Mouse (Mus musculus): Measurements from ENCODE around the gene Sgms2. TPM values are rescaled to one million over a fixed set of nuclear protein-coding genes. Genes with fewer than 3 reads are reported as not detected.

Gene Sgms2
- polyA plus RNA-seq, 1 experiment, result 3.4 TPM

DNA sequence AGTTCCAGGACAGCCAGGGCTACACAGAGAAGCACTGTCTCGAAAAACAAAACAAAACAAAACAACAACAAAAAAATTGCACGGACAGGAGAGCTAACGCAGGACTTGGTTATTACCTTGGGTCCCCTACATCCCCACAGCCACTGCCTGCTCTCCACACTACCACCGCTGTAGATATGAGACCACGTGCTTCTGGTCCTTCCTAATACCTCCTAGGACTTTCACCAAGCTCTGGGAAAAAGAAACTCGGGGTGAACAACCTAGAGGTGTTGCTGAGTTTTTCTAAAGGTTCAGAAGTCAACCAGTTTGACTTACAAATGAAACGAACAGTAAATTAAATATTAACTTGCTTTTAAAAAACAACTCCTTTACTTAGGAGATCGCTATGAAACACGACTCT, 2.8 kb downstream of the Sgms2 start:
- no peak for DNase-seq (ENCODE audit: low spot score)

DNA sequence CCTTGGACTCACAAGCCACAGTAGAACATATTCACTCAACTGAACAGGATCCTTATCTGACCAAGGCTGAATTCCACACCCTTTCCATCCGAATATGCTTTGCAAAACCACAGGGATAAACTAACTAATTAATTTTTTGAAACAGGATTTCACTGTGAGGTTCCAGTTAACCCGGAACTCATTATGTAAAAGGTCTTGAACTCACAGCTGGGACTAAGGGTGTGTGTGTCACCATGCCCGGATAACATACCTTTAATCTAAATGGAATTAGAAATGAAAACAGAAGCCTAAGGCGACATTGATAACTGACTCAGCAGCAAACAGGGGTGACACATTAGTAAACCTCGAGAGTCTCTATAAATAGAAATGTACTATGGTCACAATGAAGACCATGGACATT, 5.8 kb downstream of the Sgms2 start:
- DNase-seq (ENCODE audit: low spot score), result no peak

DNA sequence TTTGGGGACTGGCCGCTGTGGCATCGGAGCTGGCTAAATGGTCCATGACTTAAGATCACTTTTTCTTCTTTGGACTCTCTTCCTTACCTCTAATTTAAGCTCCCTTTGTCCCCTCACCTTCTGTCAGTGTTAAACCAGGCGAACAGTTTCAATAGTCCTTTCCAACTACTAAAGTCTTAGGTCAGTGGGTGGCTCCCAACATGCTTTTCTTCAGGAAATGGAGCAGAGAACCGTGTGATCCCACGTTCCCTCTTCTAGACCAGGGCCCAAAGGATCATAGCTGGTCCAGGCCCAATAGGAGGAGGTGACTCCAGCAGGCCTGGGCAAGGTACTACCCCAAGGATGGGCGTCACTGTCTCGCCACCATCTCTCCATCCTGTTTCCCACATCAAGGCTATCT, 7.6 kb downstream of the Sgms2 start:
- DNase-seq (ENCODE audit: low spot score), result no peak

DNA sequence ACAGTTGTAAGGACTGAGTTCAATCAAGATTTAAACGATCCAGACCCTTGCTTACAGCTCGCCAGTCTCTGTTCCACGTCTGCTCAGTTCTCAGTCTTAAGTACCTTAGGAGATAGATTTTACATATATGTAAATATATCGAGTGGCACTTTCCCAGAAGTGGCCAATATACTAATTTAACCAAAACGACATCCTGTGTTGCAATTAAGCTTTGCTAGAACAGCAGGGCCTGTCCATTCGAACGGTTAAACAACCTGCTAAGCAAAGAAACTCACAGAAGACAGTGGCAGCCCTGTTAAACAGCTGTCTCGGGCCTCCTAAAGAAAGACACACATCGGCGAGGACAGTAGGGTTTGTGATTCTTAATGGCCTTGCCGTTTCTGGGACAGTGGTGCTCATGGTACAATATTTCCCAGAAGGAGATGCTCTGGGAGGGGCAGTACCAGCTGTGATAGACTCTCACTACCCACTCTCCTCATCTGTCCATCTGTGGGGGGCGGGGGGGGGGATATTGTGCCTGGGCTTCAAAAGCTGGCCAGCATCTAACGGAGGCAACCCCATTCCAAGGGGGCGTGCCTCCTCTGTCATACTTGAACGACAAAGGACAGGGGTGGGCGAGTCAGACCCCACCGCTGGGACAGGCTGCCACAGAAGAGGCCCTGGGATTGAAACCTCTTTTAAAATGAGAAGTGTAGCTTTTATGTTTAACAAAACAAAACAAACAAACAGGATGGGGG, 9.1 kb downstream of the Sgms2 start:
- DNase-seq (ENCODE audit: low spot score), result no peak

DNA sequence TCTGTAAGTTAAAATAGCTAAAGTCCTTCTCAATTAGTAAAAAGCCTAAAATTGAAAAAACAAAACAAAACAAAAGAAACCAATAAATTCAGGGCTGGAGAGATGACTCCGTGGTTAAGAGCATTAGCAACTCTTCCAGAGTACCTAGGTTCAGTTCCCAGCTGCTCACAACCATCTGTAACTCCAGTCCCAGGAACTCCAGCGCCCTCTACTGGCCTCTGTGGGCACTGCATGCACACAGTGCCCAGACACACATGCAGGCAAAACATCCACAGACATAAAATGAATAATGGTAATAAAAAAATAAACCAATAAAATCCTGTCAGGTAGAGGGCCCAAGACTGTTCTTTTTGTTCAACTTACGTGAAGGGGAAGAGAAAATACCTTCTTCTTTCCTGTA, 10.6 kb downstream of the Sgms2 start:
- no peak for DNase-seq (ENCODE audit: low spot score)

DNA sequence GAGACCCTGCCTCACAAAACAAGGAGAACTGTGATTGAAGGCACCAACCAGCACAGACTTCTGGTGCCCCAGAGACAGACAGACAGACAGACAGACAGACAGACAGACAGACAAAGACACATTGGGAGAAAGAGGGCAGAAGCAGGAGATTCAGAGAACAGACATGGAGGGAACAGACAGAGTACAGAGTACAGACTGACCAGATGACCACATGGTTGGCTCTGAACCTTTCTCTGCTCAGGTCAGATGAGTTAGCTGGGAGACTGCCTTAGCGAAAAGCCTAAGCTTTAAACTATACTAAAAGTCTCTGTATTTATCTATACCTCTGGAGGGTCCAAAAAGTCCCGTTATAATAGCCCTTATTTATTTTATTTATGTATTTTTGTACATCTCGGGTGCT, 11.8 kb downstream of the Sgms2 start:
- DNase-seq (ENCODE audit: low spot score), result no peak

DNA sequence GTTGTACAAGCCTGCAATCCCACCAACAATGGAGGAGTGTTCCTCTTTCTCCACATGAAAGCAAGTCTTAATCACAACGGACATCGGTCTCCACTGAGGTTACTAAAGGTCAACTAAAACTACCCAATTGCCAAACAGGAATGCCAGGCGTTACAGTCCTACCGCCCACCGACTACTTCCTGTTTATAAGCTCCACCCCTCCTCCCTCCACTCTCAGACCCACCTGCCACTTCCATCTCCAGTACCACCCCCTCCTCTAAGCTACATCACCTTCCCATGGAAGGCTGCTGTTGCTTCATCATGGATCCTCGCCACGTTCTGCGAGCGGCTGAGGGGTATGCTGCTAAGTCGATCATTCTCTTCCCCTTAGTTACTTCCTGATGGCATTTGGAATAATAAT, 15.2 kb downstream of the Sgms2 start:
- DNase-seq (ENCODE audit: low spot score), result no peak

DNA sequence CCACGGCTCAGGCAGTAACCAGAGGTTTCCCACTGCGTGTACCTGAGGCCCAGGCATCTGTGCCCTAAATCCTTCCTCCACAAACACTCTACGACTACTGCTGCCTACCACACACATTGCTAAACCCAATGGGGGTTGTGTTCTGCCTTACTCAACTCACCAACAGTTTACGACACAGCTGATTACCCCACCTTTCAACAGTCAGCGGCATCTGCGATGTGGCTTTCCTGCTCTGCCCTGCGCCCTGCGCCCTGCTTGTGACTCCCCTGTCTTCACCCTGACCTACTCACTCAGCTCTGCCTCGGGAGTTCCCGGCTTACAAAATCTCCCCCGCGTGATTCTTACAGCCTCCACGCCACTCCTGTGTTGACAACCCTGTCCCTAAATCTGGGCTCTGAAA, 16.7 kb downstream of the Sgms2 start:
- DNase-seq (ENCODE audit: low spot score), result no peak

DNA sequence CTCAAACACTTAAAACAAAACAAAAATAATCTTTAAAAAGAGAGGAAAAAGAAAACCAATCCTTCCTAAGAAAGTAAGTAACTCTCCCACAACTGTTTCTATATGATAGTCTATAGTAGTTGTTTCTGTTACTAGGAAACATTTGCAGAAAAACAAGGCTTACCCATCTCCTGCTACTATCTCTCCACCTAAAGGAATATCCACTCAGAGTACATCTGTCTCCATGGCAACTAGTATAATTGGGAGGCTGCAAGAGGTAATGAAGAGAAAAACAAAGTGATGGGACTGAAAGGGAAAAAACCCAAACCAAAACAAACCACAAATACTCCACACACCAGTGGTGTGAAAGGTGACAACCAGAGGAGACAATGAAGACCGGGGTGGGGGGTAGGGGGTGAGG, 17.7 kb downstream of the Sgms2 start:
- DNase-seq (ENCODE audit: low spot score), result no peak

DNA sequence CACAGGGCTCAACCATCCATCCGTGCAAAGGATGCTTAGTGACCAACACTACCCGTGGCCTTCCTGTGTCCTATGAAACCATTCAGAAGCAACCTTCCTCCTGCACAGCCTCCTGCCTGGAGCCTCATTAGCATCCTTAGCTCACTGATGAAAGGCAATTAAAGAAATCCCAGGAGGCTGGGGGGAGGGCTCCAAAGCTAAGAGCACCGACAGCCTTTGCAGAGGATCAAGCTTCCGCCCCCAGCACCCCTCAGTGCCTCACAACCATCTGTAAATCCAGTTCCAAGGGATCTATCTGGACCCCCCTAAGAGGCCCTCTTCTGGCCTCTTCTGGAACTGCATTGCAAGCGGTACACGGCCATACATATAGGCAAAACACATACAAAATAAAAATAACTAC, 19.4 kb downstream of the Sgms2 start:
- no peak for DNase-seq (ENCODE audit: low spot score)

DNA sequence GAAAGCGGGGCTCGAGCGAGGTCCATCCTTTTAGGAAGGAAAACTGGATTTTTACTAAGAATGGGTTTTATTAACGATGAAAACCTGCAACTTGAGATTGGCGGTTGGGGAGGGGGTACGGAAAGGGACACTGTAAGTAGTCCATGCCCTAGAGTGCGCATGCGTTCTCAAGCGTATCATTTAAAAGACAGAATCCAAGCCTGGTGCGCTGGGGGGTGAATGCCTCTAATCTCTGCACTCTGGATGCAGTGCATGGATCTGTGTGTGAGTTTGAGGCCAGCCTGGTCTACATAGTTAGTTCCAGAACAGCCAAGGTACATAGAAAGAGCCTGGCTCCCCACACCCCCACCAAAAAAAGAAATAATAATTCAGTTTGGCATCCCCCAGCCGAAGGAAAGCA, 19.8 kb downstream of the Sgms2 start:
- no peak for DNase-seq (ENCODE audit: low spot score)

DNA sequence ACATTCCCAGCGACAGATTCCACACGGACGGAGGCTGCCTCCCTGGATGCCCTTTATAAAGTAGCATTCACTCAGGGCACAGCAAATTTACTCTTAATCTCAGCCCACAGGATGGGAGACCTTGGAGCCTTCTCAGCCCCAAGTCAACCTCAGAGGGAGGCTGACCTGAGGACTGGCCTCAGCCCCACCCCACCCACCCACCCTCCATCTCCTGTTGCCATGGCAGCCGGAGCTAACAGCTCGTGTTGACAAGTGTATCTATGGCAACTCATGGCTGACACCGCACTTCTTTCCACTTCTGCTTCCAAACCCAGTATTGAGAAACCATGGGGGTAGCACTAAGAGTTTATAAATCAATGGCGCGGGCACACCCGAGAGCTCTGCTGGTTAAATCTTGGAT, 20.4 kb downstream of the Sgms2 start:
- DNase-seq (ENCODE audit: low spot score), result no peak

DNA sequence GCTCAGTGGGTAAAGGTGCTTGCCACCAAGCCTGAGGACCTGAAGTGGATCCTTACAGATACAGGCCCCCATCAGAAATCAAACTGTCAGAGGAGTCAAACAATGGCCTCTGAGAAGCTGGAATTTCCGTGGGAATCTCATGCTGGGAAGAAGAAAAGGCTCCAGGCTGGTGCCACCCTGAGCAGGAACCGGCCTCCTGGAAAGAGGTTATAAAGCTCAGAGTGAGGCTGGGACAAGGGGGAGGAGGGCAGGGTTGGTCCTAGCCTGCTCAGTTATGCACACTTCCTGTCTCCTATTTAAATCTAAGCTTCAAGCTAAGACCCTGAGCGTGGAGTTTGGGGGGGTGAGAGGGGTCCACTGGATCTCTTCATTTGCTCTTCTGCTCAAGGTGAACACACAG, 21.6 kb downstream of the Sgms2 start:
- no peak for DNase-seq (ENCODE audit: low spot score)

DNA sequence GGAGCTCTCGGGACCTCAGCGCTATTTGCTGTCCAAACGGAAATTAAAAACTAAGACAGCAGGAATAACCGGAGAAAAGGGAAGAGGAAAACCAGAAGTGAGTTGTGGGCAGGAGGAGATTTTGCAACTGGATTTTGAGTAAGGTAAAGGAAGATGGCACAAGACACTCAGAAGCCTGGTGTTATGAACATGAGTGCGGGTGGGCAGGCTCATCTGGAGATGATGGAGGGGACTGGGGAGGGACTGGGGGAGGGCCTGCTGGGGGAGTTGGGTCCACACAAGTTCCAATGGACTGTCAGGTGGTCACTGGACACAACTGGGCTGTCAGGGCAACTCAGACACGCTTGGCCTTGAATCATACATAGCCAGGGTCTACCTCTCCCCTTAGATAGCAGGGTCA, 24.8 kb downstream of the Sgms2 start:
- no peak for DNase-seq (ENCODE audit: low spot score)

DNA sequence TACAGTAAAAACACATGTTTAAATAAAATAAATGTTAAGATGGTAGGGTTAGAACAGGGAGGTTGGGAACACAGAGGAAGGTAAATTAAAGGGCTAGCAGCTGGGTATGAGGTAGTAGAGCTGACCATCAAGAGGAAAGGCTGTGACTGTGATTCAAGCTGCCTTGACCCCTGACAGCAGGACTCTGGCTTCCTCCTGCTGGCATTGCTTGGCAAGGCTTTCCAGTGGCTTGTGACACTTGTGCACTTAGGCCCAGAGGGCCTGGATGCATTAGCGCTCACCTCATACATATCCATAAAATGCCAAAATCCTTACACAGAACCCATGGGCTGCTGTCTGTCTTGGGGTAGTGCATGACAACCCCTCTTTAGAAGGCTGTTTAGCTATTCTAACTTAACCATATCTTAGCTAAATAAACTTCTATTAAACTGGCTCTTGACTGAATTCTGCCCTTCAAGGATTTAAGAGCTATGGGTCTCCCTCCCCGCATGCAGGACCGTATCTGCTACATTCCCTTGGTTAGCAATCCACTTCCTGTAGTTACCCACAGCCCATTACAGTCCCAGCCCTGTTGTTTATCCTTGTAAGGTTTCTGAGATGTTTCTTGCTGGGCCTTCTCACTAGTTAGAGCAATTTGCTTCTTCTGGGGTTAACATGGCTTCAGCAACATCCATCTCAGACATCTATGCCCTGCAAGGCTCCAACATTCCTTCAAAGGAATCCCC, 25.5 kb downstream of the Sgms2 start:
- no peak for DNase-seq (ENCODE audit: low spot score)

DNA sequence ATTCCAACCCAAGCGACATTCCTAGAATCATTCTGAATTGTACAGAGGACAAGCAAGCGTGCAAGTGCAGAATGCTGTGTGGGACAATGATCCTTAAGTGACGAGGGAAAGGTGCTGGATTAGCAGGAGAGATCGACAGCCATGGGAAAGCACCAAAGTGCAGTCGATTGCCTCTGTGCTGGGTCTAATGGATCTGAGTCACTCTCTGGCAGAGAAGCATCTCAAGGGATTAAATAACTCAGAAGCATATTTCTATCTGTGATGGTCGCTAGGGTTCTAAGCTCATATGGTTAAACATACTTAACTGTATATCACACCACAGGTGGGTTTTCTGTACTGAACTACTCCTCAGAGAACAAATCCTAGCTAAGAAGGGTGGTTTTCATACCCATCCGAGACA, 118.2 kb downstream of the Sgms2 start:
- no peak for DNase-seq (ENCODE audit: low spot score)

DNA sequence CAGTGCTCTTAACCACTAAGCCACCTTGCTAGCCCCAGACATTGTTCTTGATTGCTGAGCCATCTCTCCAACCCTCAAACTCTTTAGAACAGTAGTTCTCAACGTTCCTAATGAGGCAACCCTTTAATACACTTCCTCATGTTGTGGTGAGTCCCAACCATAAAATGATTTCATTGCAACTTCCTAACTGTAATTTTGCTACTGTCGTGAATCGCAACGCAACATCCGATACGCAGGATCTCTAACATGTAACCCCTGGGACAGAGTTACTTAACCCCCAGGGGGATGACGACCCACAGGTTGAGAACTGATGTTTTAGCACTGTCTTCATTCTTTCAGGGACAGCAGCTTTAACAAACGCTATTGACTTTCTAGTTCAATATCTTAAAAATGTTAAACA, 122.5 kb downstream of the Sgms2 start:
- no peak for DNase-seq (ENCODE audit: low spot score)

DNA sequence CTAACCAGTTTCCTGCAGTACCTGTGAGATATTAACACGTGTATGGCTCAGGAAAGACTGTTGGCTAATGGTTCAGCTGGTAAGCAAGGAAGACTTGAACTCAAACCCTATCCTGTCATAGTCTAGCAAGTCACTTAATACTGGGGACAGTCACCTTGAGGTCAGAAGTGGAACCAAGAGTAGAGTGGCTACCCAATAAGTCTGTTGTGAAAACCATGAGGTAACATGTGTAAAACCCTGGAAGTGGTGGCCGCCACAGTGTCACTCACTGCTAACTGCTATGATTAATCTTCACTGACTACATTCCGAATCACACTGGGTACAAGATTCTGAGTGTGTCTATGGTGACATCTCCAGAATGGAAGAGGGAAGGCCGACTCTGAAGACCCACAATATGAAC, 123.8 kb downstream of the Sgms2 start:
- no peak for DNase-seq (ENCODE audit: low spot score)

DNA sequence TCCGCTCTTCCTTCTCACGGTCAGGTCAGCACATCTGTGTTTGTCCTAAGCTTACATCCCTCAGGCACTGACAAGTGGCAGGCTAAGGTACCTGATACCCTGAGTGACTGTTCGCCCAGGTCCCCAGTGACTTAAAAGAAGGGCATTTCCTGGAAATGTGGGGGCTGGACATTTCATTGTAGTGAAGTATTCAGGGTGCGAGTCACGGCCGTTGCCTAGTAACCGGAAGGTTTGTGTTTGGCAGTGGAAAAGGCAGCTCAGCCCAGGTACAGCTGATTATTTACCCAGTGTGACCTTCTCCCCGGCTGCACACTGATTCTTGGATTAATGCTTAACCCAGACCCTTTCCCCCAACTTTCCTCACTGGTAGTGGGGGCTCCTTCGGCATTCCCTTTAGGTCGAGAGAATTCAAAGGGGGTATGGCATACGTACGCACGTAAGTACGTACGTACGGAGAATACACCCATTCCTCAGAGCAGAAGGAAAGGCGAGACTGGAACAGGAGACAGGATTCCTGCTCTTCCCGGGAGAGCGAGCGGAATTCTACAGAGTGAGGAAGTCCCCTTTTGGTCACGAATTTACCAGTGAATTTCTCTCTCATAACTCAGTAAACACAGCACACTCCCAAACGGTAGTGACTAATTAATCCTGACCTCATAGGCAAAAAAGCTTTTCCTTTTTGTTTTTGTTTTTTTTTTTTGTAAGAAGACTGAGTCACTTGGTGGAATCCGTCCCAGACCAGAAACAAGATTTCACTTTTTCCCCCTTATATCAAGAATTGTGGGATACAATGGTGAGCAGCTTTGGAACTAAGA, 126.4 kb downstream of the Sgms2 start:
- no peak for DNase-seq (ENCODE audit: low spot score)

DNA sequence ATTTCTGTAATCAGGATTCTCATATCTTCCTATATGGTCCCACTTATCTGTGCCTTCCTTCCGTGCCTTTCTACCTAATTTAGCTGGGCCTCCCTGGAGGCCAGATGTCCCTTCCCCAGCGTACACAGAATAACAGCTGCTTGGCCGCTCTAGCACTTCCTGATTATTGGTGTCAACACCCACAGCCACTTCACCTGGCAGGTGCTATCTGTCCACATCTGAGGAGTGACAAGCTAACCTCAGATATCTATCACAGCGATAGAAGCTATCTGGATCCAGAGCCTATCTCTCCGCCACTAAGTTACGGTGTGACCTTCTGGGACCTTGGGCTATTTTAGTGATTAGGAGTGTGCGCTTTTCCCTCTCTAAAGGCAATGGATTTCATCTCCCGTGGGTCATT, 127.0 kb downstream of the Sgms2 start:
- DNase-seq (ENCODE audit: low spot score), result no peak

DNA sequence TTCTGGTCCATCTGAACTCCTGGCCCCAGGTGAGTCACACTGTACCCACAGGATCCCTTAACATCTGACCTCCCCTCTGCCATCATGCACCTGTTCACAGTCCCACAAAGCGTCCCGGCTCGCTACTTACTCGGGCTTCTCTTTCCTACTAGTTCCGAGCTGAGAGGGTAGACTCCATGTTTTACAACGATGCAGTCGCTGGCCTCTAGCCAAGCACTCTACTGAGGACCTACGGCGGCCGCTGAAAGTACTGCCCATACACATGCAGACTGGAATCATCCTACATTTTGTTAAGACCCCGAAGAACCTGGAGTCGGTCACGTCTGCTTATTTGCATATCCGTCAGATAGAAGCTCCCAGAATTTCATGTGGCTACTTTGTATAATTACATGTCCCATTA, 127.6 kb downstream of the Sgms2 start:
- no peak for DNase-seq (ENCODE audit: low spot score)

DNA sequence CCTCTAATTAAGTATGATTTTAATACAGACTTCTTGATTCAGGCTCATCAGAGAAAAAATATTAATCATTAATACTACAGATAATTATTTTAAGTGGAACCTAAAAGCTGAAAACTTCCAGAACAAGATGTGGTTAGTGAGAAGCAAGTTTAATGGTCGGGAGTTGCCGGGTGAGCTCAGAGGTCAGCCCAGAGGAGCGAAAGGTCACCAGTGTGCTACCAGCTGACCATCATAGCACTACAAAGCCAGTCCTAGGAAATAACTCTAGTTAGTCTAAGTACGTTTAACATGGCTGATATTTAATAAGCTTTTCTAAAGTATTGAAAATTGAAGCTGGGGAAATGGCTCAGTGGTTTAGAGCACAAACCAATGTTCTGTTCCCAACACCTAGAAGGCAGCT, 129.3 kb downstream of the Sgms2 start:
- no peak for DNase-seq (ENCODE audit: low spot score)

DNA sequence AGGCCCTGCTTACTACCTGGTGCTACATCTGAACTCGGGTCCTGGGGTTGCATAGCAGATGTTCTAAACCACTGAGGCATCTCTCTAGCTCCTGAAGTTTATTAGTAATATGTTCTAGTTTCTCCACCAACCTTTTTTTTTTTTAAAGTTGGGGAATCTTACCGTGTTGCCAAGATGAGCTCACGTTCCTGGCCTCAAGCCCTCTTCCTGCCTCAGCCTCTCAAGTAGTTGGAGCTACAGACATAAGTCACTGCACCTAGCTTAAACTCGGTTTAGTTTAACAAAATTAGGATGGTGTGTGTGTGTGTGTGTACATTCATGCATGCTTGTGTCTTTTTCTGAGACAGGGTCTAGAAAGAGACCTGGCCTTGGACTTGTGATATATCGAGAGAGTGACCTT, 132.2 kb downstream of the Sgms2 start:
- no peak for DNase-seq (ENCODE audit: low spot score)
